Mouse (Mus musculus) intestine, embryonic 16.5 days (tissue): ENCODE measurements around the gene Mxd4. TPM values are rescaled to one million over a fixed set of nuclear protein-coding genes. Genes with fewer than 3 reads are reported as not detected.

ENCODE experiments used
- ATAC-seq: fragments of 200-750 bp; cut with Nextera tagmentation; 2 replicates; pipeline ENCODE4 v1.8.0; 2017; ENCODE audit warnings: moderate TSS enrichment, moderate library complexity
- H3K27ac ChIP-seq: fragments of 300-500 bp; sonication (generic); 2 replicates; pipeline ENCODE4 v1.5.1; 2014; ENCODE audit warnings: mild to moderate bottlenecking, low read length
- H3K27me3 ChIP-seq: fragments of 300-500 bp; sonication (generic); replicated peaks from 2 replicates; pipeline ENCODE4 v1.6.1; 2014; ENCODE audit warnings: low read length, control low read depth, mixed read lengths; ENCODE audit not compliant: control insufficient read depth, insufficient read depth
- H3K36me3 ChIP-seq: fragments of 300-500 bp; sonication (generic); 2 replicates; pipeline ENCODE4 v1.6.1; 2014; ENCODE audit warnings: low read length, control low read depth; ENCODE audit not compliant: control insufficient read depth, insufficient read depth
- H3K4me1 ChIP-seq: fragments of 300-500 bp; sonication (generic); 2 replicates; pipeline ENCODE4 v1.6.1; 2014; ENCODE audit warnings: low read length, control low read depth, mixed read lengths; ENCODE audit not compliant: control insufficient read depth, insufficient read depth
- H3K4me2 ChIP-seq: fragments of 300-500 bp; sonication (generic); 2 replicates; pipeline ENCODE4 v1.6.1; 2014; ENCODE audit warnings: low read depth, low read length, control low read depth
- H3K4me3 ChIP-seq: fragments of 300-500 bp; sonication (generic); 2 replicates; pipeline ENCODE4 v1.5.1; 2014; ENCODE audit warnings: mild to moderate bottlenecking, low read length
- H3K9ac ChIP-seq: fragments of 300-500 bp; sonication (generic); 2 replicates; pipeline ENCODE4 v1.6.1; 2014; ENCODE audit warnings: low read depth, low read length
- H3K9me3 ChIP-seq: fragments of 300-500 bp; sonication (generic); 2 replicates; pipeline ENCODE4 v1.6.1; 2016; ENCODE audit warnings: low read length, control low read depth; ENCODE audit not compliant: control insufficient read depth
- WGBS: fragments of 180-500 bp; shearing (Covaris S2); extraction: QIAGEN DNeasy Blood & Tissue Kit; methylation state at CpG from one replicate; pipeline ENCODE4 v1.1.7; 2014; 5-methylcytosine and 5-hydroxymethylcytosine counted together
- polyA plus RNA-seq: library from polyadenylated mRNA; unstranded; fragments of >200 nt; fragmentation: Nextera tagmentation; extraction: Ambion mirVana; gene quantifications from 2 replicates; pipeline ENCODE4 v1.2.1, GENCODE M21; 2015

The Mxd4 gene
- 20.2 TPM in 2 replicates for polyA plus RNA-seq

DNA sequence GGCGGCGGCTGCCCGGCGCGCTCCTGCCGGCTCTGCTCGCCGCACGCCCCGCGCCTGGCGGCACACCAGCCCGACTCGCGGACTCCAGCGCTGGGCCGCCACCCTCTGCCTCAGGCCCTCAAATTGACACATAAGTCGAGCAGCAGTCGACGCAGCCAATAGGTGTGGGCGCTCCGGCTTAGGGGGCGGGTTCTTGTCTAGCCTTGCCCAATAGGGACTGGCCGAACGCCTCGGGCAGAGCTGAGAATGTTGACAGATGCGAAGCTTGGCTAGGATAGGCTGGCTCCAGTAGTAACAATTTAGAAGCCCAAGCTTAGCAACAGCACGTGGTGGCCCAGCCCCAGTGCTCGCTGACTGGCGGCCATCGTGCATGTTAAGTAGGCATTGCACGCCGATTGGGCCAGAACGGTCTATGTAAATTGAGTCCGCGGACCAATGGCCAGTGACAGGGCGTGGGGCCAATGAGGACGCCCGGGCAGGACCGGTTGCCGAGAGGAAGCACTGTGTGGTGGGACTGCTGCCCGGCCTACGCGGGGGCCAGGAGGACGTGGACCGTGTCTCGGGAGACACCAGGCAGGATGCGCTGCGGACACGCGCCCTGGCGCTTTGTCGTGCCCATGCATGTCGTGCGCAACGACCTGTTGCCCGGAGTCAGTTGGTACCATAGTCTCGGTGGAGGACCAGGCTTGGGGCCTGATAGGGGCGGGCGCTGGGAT lies at the start of gene Mxd4:
Gene Mxd4, minus strand, starts transcription at position 120 of the 716 bp plus-strand sequence.
- H3K27ac ChIP-seq, result peak within 1 kb of the TSS; percentile 94
- no peaks in the 10 kb centered on the region for H3K27me3 ChIP-seq
- no peaks in the 10 kb centered on the region for H3K36me3 ChIP-seq
- under 1% methylated on average over 60 of the region's 60 CpGs for WGBS
- H3K4me2 ChIP-seq, result peak within 1 kb of the TSS; percentile 78
- ATAC-seq, result peak; percentile 98
- H3K9ac ChIP-seq, result peak within 1 kb of the TSS; percentile 90
- H3K9me3 ChIP-seq, result no peaks in the 10 kb centered on the region
- peak within 1 kb of the TSS; percentile 96 for H3K4me3 ChIP-seq
- peaks cover 23% of the 10 kb centered on the region for H3K4me1 ChIP-seq

DNA sequence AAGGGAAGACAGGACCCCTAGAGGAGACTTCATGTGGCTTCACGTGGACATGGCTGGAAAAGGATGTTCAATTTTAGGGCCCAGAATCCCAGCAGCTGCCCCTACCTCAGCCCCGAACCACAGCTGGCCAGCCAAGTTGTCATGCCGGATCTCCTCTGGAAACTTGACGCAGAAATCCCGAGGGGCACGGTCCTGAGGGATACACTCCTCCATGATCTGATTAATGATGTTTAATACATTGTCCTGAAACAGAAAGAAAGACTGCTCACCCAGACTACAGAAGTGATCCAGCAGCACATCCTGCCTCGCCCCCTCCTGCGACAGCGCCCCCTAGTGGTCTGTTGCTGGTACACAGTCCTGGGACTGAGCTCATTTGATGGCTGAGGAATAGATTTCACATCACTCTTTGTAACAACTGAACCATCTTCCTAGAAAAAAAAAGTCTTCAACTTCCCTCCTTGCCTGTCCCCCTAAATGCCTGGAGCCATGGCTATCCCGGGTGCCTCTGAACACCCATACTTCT lies 48.4 kb upstream of the Mxd4 start:
- no peak overlapping the region for H3K4me3 ChIP-seq
- H3K9me3 ChIP-seq, result no peaks in the 10 kb centered on the region
- no peaks in the 10 kb centered on the region for H3K27me3 ChIP-seq
- H3K27ac ChIP-seq, result no peak overlapping the region
- H3K4me2 ChIP-seq, result no peak overlapping the region
- WGBS, result 41% methylated on average over 10 of the region's 10 CpGs
- H3K36me3 ChIP-seq, result no peaks in the 10 kb centered on the region
- no peak overlapping the region for H3K9ac ChIP-seq
- ATAC-seq, result no peak
- H3K4me1 ChIP-seq, result no peaks in the 10 kb centered on the region

DNA sequence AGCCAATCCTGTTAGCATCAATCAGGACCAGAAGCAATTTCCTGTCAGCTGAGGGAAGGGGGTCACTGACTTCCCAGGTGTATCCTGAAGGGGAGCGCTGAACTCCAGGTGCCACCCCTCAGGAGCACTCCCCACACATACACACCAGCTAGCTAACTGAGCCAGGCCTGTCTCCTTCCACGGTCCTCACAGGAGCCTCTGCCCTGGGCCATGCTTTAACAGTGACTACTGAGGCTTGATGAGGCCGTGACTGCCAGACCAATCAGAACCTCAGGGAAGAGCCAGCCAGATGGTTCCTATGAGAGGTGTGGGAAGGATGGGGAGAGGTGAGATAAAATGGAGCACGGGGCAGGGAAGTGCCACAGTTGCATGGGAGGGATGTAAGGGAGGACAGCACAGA lies 47.5 kb upstream of the Mxd4 start:
- H3K27me3 ChIP-seq, result no peaks in the 10 kb centered on the region

GRCm38 (mm10) chr5:34233221-34233515 lies 45.6 kb upstream of the Mxd4 start:
- no peak overlapping the region for H3K27ac ChIP-seq
- no peaks in the 10 kb centered on the region for H3K27me3 ChIP-seq
- no peak overlapping the region for H3K9ac ChIP-seq
- 85% methylated on average over 6 of the region's 6 CpGs for WGBS
- no peak overlapping the region for H3K4me3 ChIP-seq
- H3K4me2 ChIP-seq, result no peak overlapping the region
- H3K9me3 ChIP-seq, result no peaks in the 10 kb centered on the region
- no peaks in the 10 kb centered on the region for H3K4me1 ChIP-seq
- ATAC-seq, result no peak
- H3K36me3 ChIP-seq, result no peaks in the 10 kb centered on the region

More for the DNA sequence above, 47.5 kb upstream of the Mxd4 start:
- H3K36me3 ChIP-seq, result no peaks in the 10 kb centered on the region
- H3K4me1 ChIP-seq, result no peaks in the 10 kb centered on the region
- H3K27ac ChIP-seq, result no peak overlapping the region
- H3K4me3 ChIP-seq, result no peak overlapping the region
- WGBS, result 74% methylated on average over 4 of the region's 4 CpGs
- ATAC-seq, result no peak
- H3K9me3 ChIP-seq, result no peaks in the 10 kb centered on the region
- H3K9ac ChIP-seq, result no peak overlapping the region
- no peak overlapping the region for H3K4me2 ChIP-seq

GRCm38 (mm10) chr5:34232481-34233220 lies 45.1 kb upstream of the Mxd4 start:
- Histone ChIP-seq H3K27ac (no peak overlapping the region), H3K9me3 (no peaks in the 10 kb centered on the region), H3K27me3 (no peaks in the 10 kb centered on the region), H3K4me1 (no peaks in the 10 kb centered on the region), H3K36me3 (no peaks in the 10 kb centered on the region), H3K4me2 (no peak overlapping the region), H3K4me3 (no peak overlapping the region), H3K9ac (no peak overlapping the region)
- WGBS, result 65% methylated on average over 8 of the region's 8 CpGs
- no peak for ATAC-seq

- ATAC-seq, result no peak
- H3K4me3 ChIP-seq, result no peak overlapping the region
- H3K9me3 ChIP-seq, result no peaks in the 10 kb centered on the region
- no peaks in the 10 kb centered on the region for H3K36me3 ChIP-seq
- no peak overlapping the region for H3K27ac ChIP-seq
- no peak overlapping the region for H3K4me2 ChIP-seq
- no peak overlapping the region for H3K9ac ChIP-seq
- 81% methylated on average over 6 of the region's 6 CpGs for WGBS
- no peaks in the 10 kb centered on the region for H3K27me3 ChIP-seq
- H3K4me1 ChIP-seq, result no peaks in the 10 kb centered on the region
These were observed 44.4 kb upstream of the Mxd4 start for GRCm38 (mm10) chr5:34231901-34232300.

- WGBS, result 70% methylated on average over 9 of the region's 9 CpGs
- ATAC-seq, result no peak
- no peak overlapping the region for H3K4me3 ChIP-seq
These were observed 43.3 kb upstream of the Mxd4 start for GRCm38 (mm10) chr5:34230599-34231485.

GRCm38 (mm10) chr5:34229503-34229902 lies 42.0 kb upstream of the Mxd4 start:
- Histone ChIP-seq H3K9me3 (no peaks in the 10 kb centered on the region), H3K36me3 (no peaks in the 10 kb centered on the region), H3K4me2 (no peak overlapping the region), H3K4me3 (no peak overlapping the region), H3K27me3 (no peaks in the 10 kb centered on the region), H3K9ac (no peak overlapping the region), H3K4me1 (no peaks in the 10 kb centered on the region), H3K27ac (no peak overlapping the region)
- no peak for ATAC-seq
- 95% methylated on average over 5 of the region's 5 CpGs for WGBS

More at GRCm38 (mm10) chr5:34230599-34231485, 43.3 kb upstream of the Mxd4 start:
- Histone ChIP-seq H3K4me1 (no peaks in the 10 kb centered on the region), H3K27ac (no peak overlapping the region), H3K27me3 (no peaks in the 10 kb centered on the region), H3K4me2 (no peak overlapping the region), H3K9me3 (no peaks in the 10 kb centered on the region), H3K9ac (no peak overlapping the region), H3K36me3 (no peaks in the 10 kb centered on the region)

- no peaks in the 10 kb centered on the region for H3K9me3 ChIP-seq
These were observed 38.0 kb upstream of the Mxd4 start for GRCm38 (mm10) chr5:34225516-34225915.

More at GRCm38 (mm10) chr5:34225516-34225915, 38.0 kb upstream of the Mxd4 start:
- WGBS, result 92% methylated on average over 2 of the region's 2 CpGs
- H3K4me1 ChIP-seq, result no peaks in the 10 kb centered on the region
- no peak overlapping the region for H3K9ac ChIP-seq
- no peaks in the 10 kb centered on the region for H3K36me3 ChIP-seq
- H3K4me3 ChIP-seq, result no peak overlapping the region
- no peak overlapping the region for H3K4me2 ChIP-seq
- ATAC-seq, result no peak
- H3K27ac ChIP-seq, result no peak overlapping the region
- H3K27me3 ChIP-seq, result no peaks in the 10 kb centered on the region
